Mouse (Mus musculus): ENCODE data around the gene H2-Oa. TPM values are rescaled to one million over a fixed set of nuclear protein-coding genes. Genes with fewer than 3 reads are reported as not detected.
"Not testable (repeated sequence)": the region's sequence is repeated elsewhere in the genome, so short reads cannot be mapped to it uniquely, and the experiment has no call there.

Gene H2-Oa
- polyA plus RNA-seq, 1 experiment from 2014 or later: 0.14 TPM

DNA sequence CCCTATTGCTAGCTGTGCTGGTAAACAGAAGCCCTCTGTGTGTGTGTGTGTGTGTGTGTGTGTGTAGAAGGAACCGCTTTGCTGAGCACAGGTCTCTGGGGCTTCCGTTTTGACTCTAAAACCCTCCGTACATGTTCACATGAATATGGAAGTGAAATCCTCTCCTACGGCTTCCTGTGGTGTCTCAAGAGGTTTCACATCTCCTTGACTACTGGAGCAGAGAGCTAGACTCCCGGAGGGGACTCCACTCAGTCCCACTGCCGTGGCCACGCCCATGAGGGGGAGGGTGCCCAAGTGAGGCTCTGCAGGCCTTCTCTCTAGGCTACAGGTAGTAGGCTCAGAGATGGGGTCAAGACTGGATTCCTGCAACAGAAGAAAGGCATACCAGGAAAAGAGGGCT, 50.9 kb downstream of the H2-Oa start, which contains the start of gene H2-DMb2:
Gene H2-DMb2 (plus strand): TSS at position 275 of the 400 bp plus-strand sequence.
- no peaks in the 10 kb centered on the region for H3K36me3 ChIP-seq (ENCODE audit: control insufficient read depth, insufficient read depth, low read length)
- no peaks in the 10 kb centered on the region for H3K9me3 ChIP-seq (ENCODE audit: control insufficient read depth, low read length)
- no peak within 1 kb of the TSS for H3K9ac ChIP-seq (ENCODE audit: low read depth, low read length)
- 30% methylated on average over 7 of the region's 7 CpGs for WGBS
- no peak within 1 kb of the TSS for H3K27ac ChIP-seq (ENCODE audit: low read depth, low read length)
- no peak for ATAC-seq
- H3K27me3 ChIP-seq (replicated peaks; ENCODE audit: control insufficient read depth, insufficient read depth, low read length): peaks cover 28% of the 10 kb centered on the region
- no peak within 1 kb of the TSS for H3K4me2 ChIP-seq (ENCODE audit: low read length)
- peaks cover 12% of the 10 kb centered on the region for H3K4me1 ChIP-seq (ENCODE audit: control insufficient read depth, insufficient read depth, low read depth, low read length)
- H3K4me3 ChIP-seq (ENCODE audit: low read length): no peak within 1 kb of the TSS

GRCm38 (mm10) chr17:34143461-34143860, 51.3 kb downstream of the H2-Oa start:
- 59% methylated on average over 5 of the region's 5 CpGs for WGBS
- H3K27me3 ChIP-seq (replicated peaks; ENCODE audit: control insufficient read depth, insufficient read depth, low read length): peaks cover 24% of the 10 kb centered on the region
- H3K4me1 ChIP-seq (ENCODE audit: control insufficient read depth, insufficient read depth, low read depth, low read length): peaks cover 12% of the 10 kb centered on the region
- no peak overlapping the region for H3K27ac ChIP-seq (ENCODE audit: low read depth, low read length)
- no peak overlapping the region for H3K4me3 ChIP-seq (ENCODE audit: low read length)
- no peak for ATAC-seq
- H3K9ac ChIP-seq (ENCODE audit: low read depth, low read length): no peak overlapping the region
- no peak overlapping the region for H3K4me2 ChIP-seq (ENCODE audit: low read length)
- H3K36me3 ChIP-seq (ENCODE audit: control insufficient read depth, insufficient read depth, low read length): no peaks in the 10 kb centered on the region
- H3K9me3 ChIP-seq (ENCODE audit: control insufficient read depth, low read length): no peaks in the 10 kb centered on the region

- Histone ChIP-seq H3K27me3 (replicated peaks; ENCODE audit: control insufficient read depth, insufficient read depth, low read length) (peaks cover 18% of the 10 kb centered on the region), H3K4me1 (ENCODE audit: control insufficient read depth, insufficient read depth, low read depth, low read length) (peaks cover 10% of the 10 kb centered on the region)
- not testable (repeated sequence) for H3K9ac ChIP-seq (ENCODE audit: low read depth, low read length); ATAC-seq; H3K4me3 ChIP-seq (ENCODE audit: low read length); H3K9me3 ChIP-seq (ENCODE audit: control insufficient read depth, low read length); H3K36me3 ChIP-seq (ENCODE audit: control insufficient read depth, insufficient read depth, low read length); H3K4me2 ChIP-seq (ENCODE audit: low read length); H3K27ac ChIP-seq (ENCODE audit: low read depth, low read length)
- WGBS: 89% methylated on average over 4 of the region's 4 CpGs
Measured at GRCm38 (mm10) chr17:34144221-34144620, 52.1 kb downstream of the H2-Oa start.

Other genes starting within 250 kb of the H2-Oa start
- gene Cd320, start 249.2 kb upstream of the H2-Oa start, polyA plus RNA-seq (2015; fragmentation: Nextera tagmentation; extraction: Ambion mirVana): 55.7 and 59.8 TPM in 2 replicates
- gene Gm7029, start 218.5 kb upstream of the H2-Oa start, polyA plus RNA-seq (2015; fragmentation: Nextera tagmentation; extraction: Ambion mirVana): not detected in 2 replicates
- gene Kifc1, start 201.7 kb upstream of the H2-Oa start, polyA plus RNA-seq (2015; fragmentation: Nextera tagmentation; extraction: Ambion mirVana): 2.5 and 2.6 TPM in 2 replicates
- gene Platr17, start 187.2 kb upstream of the H2-Oa start, polyA plus RNA-seq (2015; fragmentation: Nextera tagmentation; extraction: Ambion mirVana): 0.20 and 0.46 TPM in 2 replicates
- gene Daxx, start 182.9 kb upstream of the H2-Oa start, polyA plus RNA-seq (2015; fragmentation: Nextera tagmentation; extraction: Ambion mirVana): 52.0 and 53.7 TPM in 2 replicates
- gene Tapbp, start 176.4 kb upstream of the H2-Oa start, polyA plus RNA-seq (2015; fragmentation: Nextera tagmentation; extraction: Ambion mirVana): 29.2 and 32.6 TPM in 2 replicates
- gene Zbtb22, start 176.4 kb upstream of the H2-Oa start, polyA plus RNA-seq (2015; fragmentation: Nextera tagmentation; extraction: Ambion mirVana): 16.2 and 17.2 TPM in 2 replicates
- 52.7 and 58.8 TPM in 2 replicates for gene Rgl2, start 162.8 kb upstream of the H2-Oa start, polyA plus RNA-seq (2015; fragmentation: Nextera tagmentation; extraction: Ambion mirVana)
- gene Pfdn6, start 152.0 kb upstream of the H2-Oa start, polyA plus RNA-seq (2015; fragmentation: Nextera tagmentation; extraction: Ambion mirVana): 183 and 189 TPM in 2 replicates
- gene Wdr46, start 151.7 kb upstream of the H2-Oa start, polyA plus RNA-seq (2015; fragmentation: Nextera tagmentation; extraction: Ambion mirVana): 20.7 and 23.5 TPM in 2 replicates
- gene B3galt4, start 140.9 kb upstream of the H2-Oa start, polyA plus RNA-seq (2015; fragmentation: Nextera tagmentation; extraction: Ambion mirVana): 13.3 and 16.1 TPM in 2 replicates
- gene Vps52, start 136.5 kb upstream of the H2-Oa start, polyA plus RNA-seq (2015; fragmentation: Nextera tagmentation; extraction: Ambion mirVana): 75.4 and 80.7 TPM in 2 replicates
- gene Rps18, start 136.3 kb upstream of the H2-Oa start, polyA plus RNA-seq (2015; fragmentation: Nextera tagmentation; extraction: Ambion mirVana): 695 and 697 TPM in 2 replicates
- gene H2-K1, start 92.0 kb upstream of the H2-Oa start, polyA plus RNA-seq (2015; fragmentation: Nextera tagmentation; extraction: Ambion mirVana): 16.6 and 18.8 TPM in 2 replicates
- gene Ring1, start 67.7 kb upstream of the H2-Oa start, polyA plus RNA-seq (2015; fragmentation: Nextera tagmentation; extraction: Ambion mirVana): 17.3 and 18.5 TPM in 2 replicates
- gene H2-Ke6, start 64.3 kb upstream of the H2-Oa start, polyA plus RNA-seq (2015; fragmentation: Nextera tagmentation; extraction: Ambion mirVana): 69.5 and 74.1 TPM in 2 replicates
- 180 and 186 TPM in 2 replicates for gene Slc39a7, start 60.7 kb upstream of the H2-Oa start, polyA plus RNA-seq (2015; fragmentation: Nextera tagmentation; extraction: Ambion mirVana)
- gene Rxrb, start 60.5 kb upstream of the H2-Oa start, polyA plus RNA-seq (2015; fragmentation: Nextera tagmentation; extraction: Ambion mirVana): 53.3 and 54.1 TPM in 2 replicates
- 4.7 and 6.7 TPM in 2 replicates for gene Col11a2, start 52.9 kb upstream of the H2-Oa start, polyA plus RNA-seq (2015; fragmentation: Nextera tagmentation; extraction: Ambion mirVana)
- 20.5 and 20.9 TPM in 2 replicates for gene H2-DMa, start 27.2 kb downstream of the H2-Oa start, polyA plus RNA-seq (2015; fragmentation: Nextera tagmentation; extraction: Ambion mirVana)
- gene Brd2, start 30.3 kb downstream of the H2-Oa start, polyA plus RNA-seq (2015; fragmentation: Nextera tagmentation; extraction: Ambion mirVana): 98.5 and 123 TPM in 2 replicates
- 0.25 and 0.28 TPM in 2 replicates for gene H2-DMb2, start 51.0 kb downstream of the H2-Oa start, polyA plus RNA-seq (2015; fragmentation: Nextera tagmentation; extraction: Ambion mirVana)
- gene H2-DMb1, start 60.7 kb downstream of the H2-Oa start, polyA plus RNA-seq (2015; fragmentation: Nextera tagmentation; extraction: Ambion mirVana): 0.68 and 1.5 TPM in 2 replicates
- 4.6 and 6.1 TPM in 2 replicates for gene Tap1, start 95.2 kb downstream of the H2-Oa start, polyA plus RNA-seq (2015; fragmentation: Nextera tagmentation; extraction: Ambion mirVana)
- gene Psmb9, start 95.4 kb downstream of the H2-Oa start, polyA plus RNA-seq (2015; fragmentation: Nextera tagmentation; extraction: Ambion mirVana): 1.8 and 2.2 TPM in 2 replicates
- gene Psmb8, start 105.4 kb downstream of the H2-Oa start, polyA plus RNA-seq (2015; fragmentation: Nextera tagmentation; extraction: Ambion mirVana): 3.0 and 4.1 TPM in 2 replicates
- 2.9 and 3.2 TPM in 2 replicates for gene Tap2, start 111.2 kb downstream of the H2-Oa start, polyA plus RNA-seq (2015; fragmentation: Nextera tagmentation; extraction: Ambion mirVana)
- 0.16 and 0.33 TPM in 2 replicates for gene H2-Ob, start 146.6 kb downstream of the H2-Oa start, polyA plus RNA-seq (2015; fragmentation: Nextera tagmentation; extraction: Ambion mirVana)
- 1.7 and 2.3 TPM in 2 replicates for gene H2-Ab1, start 165.3 kb downstream of the H2-Oa start, polyA plus RNA-seq (2015; fragmentation: Nextera tagmentation; extraction: Ambion mirVana)
- gene H2-Aa, start 195.5 kb downstream of the H2-Oa start, polyA plus RNA-seq (2015; fragmentation: Nextera tagmentation; extraction: Ambion mirVana): 0.59 and 0.80 TPM in 2 replicates
- 3.5 and 4.3 TPM in 2 replicates for gene H2-Eb1, start 213.5 kb downstream of the H2-Oa start, polyA plus RNA-seq (2015; fragmentation: Nextera tagmentation; extraction: Ambion mirVana)
- gene H2-Eb2, start 233.3 kb downstream of the H2-Oa start, polyA plus RNA-seq (2015; fragmentation: Nextera tagmentation; extraction: Ambion mirVana): 0.25 and 0.31 TPM in 2 replicates